Mouse (Mus musculus) right cerebral cortex, postnatal 10 days (tissue): ENCODE measurements around the gene Arhgap10.
A peak's percentile ranks its signal among the peaks of the same experiment; 100 is the strongest.
"Not testable (repeated sequence)": the region's sequence is repeated elsewhere in the genome, so short reads cannot be mapped to it uniquely, and the experiment has no call there.

Source experiments
- DNase-seq, 2 experiments: peaks; one replicate each; pipeline ENCODE4 v3.0.0; 2021; ENCODE audit warnings: low spot score in 2 of 2

Arhgap10 gene

GRCm38 (mm10) chr8:77343916-77344315 lies 173.8 kb downstream of the Arhgap10 start:
- DNase-seq, result no peak

GRCm38 (mm10) chr8:77343335-77343734 lies 174.4 kb downstream of the Arhgap10 start:
- DNase-seq, result no peak

- no peak for DNase-seq
These were observed 175.6 kb downstream of the Arhgap10 start for GRCm38 (mm10) chr8:77342144-77342543.

GRCm38 (mm10) chr8:77341329-77341728 lies 176.4 kb downstream of the Arhgap10 start:
- DNase-seq, result no peak

- DNase-seq, result no peak
These were observed 177.6 kb downstream of the Arhgap10 start for GRCm38 (mm10) chr8:77340046-77340747.

GRCm38 (mm10) chr8:77337272-77337671 lies 180.5 kb downstream of the Arhgap10 start:
- DNase-seq, result no peak

GRCm38 (mm10) chr8:77331180-77331579 lies 186.6 kb downstream of the Arhgap10 start:
- no peak for DNase-seq

GRCm38 (mm10) chr8:77330304-77330703 lies 187.4 kb downstream of the Arhgap10 start:
- DNase-seq, result no peak

- no peak for DNase-seq
These were observed 188.0 kb downstream of the Arhgap10 start for GRCm38 (mm10) chr8:77329783-77330182.

- no peak for DNase-seq
These were observed 189.3 kb downstream of the Arhgap10 start for GRCm38 (mm10) chr8:77328473-77328872.

GRCm38 (mm10) chr8:77327326-77327725 lies 190.4 kb downstream of the Arhgap10 start:
- DNase-seq, result peak in 1 of 2 experiments; percentile 8

GRCm38 (mm10) chr8:77322727-77323126 lies 195.0 kb downstream of the Arhgap10 start:
- not testable (repeated sequence) for DNase-seq

GRCm38 (mm10) chr8:77321901-77322300 lies 195.9 kb downstream of the Arhgap10 start:
- no peak for DNase-seq

GRCm38 (mm10) chr8:77318590-77318989 lies 199.2 kb downstream of the Arhgap10 start:
- no peak for DNase-seq

- DNase-seq, result no peak
These were observed 200.0 kb downstream of the Arhgap10 start for GRCm38 (mm10) chr8:77317771-77318170.

GRCm38 (mm10) chr8:77313003-77313402 lies 204.8 kb downstream of the Arhgap10 start:
- DNase-seq, result no peak

- DNase-seq, result no peak
These were observed 206.0 kb downstream of the Arhgap10 start for GRCm38 (mm10) chr8:77311762-77312161.

GRCm38 (mm10) chr8:77310541-77310940 lies 207.2 kb downstream of the Arhgap10 start:
- DNase-seq, result no peak

GRCm38 (mm10) chr8:77310026-77310425 lies 207.7 kb downstream of the Arhgap10 start:
- no peak for DNase-seq

- DNase-seq, result peak; percentile 48 to 63
These were observed 223.2 kb downstream of the Arhgap10 start for GRCm38 (mm10) chr8:77294599-77294998.

- DNase-seq, result no peak
These were observed 225.1 kb downstream of the Arhgap10 start for GRCm38 (mm10) chr8:77292649-77293048.

GRCm38 (mm10) chr8:77292120-77292519 lies 225.6 kb downstream of the Arhgap10 start:
- no peak for DNase-seq

GRCm38 (mm10) chr8:77288492-77288891 lies 229.3 kb downstream of the Arhgap10 start:
- DNase-seq, result no peak

- no peak for DNase-seq
These were observed 229.7 kb downstream of the Arhgap10 start for GRCm38 (mm10) chr8:77288065-77288464.
